Comparison of ENCODE assay signal across 14 mouse cellular contexts in genomic region chr6:108807446-108807845, GRCm38 (mm10). TPM values are rescaled to one million over a fixed set of nuclear protein-coding genes. Genes with fewer than 3 reads are reported as not detected.
DNase-seq lines count a peak whose midpoint lies in the region; ATAC-seq and TF ChIP-seq lines count a peak whose summit lies in the region.
"Had no signal": no experiment of that assay in that cellular context is flagged by ENCODE, and none has a peak within 500 bp of the region (broad histone marks: within the 10 kb centered on the region; RNA-seq: fewer than 3 reads in every experiment).

No protein-coding gene starts in this region.

- no peaks in the 10 kb centered on the region for H3K36me3 ChIP-seq in hindbrain, postnatal 0 days (ENCODE audit: insufficient read depth, low read length)
- H3K36me3 ChIP-seq in hindbrain, embryonic 13.5 days: no peaks in the 10 kb centered on the region
- H3K36me3 ChIP-seq in E14TG2a.4 (ENCODE audit: insufficient read depth, low read length): no peaks in the 10 kb centered on the region
- H3K36me3 ChIP-seq: liver, embryonic 15.5 days had no signal

- no peaks in the 10 kb centered on the region for H3K9me3 ChIP-seq in hindbrain, postnatal 0 days (ENCODE audit: low read length)
- H3K9me3 ChIP-seq in hindbrain, embryonic 13.5 days: no peaks in the 10 kb centered on the region
- H3K9me3 ChIP-seq in E14TG2a.4 (ENCODE audit: low read length): no peaks in the 10 kb centered on the region
- H3K9me3 ChIP-seq: liver, embryonic 15.5 days had no signal

- H3K4me3 ChIP-seq in hindbrain, postnatal 0 days (ENCODE audit: low read length): no peak overlapping the region
- H3K4me3 ChIP-seq in hindbrain, embryonic 13.5 days: no peak overlapping the region
- H3K4me3 ChIP-seq in E14TG2a.4 (replicated peaks; ENCODE audit: low read length): no peak overlapping the region
- H3K4me3 ChIP-seq: erythroblast, embryonic 14.5 days; liver, embryonic 15.5 days had no signal

- no peak overlapping the region for H3K4me2 ChIP-seq in hindbrain, postnatal 0 days (ENCODE audit: low read depth, low read length)
- no peak overlapping the region for H3K4me2 ChIP-seq in hindbrain, embryonic 13.5 days
- H3K4me2 ChIP-seq: liver, embryonic 15.5 days had no signal

- WGBS in hindbrain, postnatal 0 days: 76% methylated on average over 3 of the region's 3 CpGs
- 73% methylated on average over 3 of the region's 3 CpGs for WGBS in hindbrain, embryonic 13.5 days

- no peak overlapping the region for H3K9ac ChIP-seq in hindbrain, postnatal 0 days (replicated peaks; ENCODE audit: low read length)
- no peak overlapping the region for H3K9ac ChIP-seq in hindbrain, embryonic 13.5 days
- H3K9ac ChIP-seq: liver, embryonic 15.5 days had no signal

- H3K27me3 ChIP-seq in hindbrain, postnatal 0 days (ENCODE audit: insufficient read depth, low read length): no peaks in the 10 kb centered on the region
- H3K27me3 ChIP-seq in hindbrain, embryonic 13.5 days: no peaks in the 10 kb centered on the region
- no peaks in the 10 kb centered on the region for H3K27me3 ChIP-seq in E14TG2a.4 (ENCODE audit: insufficient read depth, low read length)
- H3K27me3 ChIP-seq: liver, embryonic 15.5 days had no signal

- no peak overlapping the region for H3K27ac ChIP-seq in hindbrain, postnatal 0 days
- H3K27ac ChIP-seq in hindbrain, embryonic 13.5 days: no peak overlapping the region
- H3K27ac ChIP-seq: liver, embryonic 15.5 days had no signal

- TF ChIP-seq CTCF in hindbrain, postnatal 0 days (IDR thresholded peaks at IDR 0.05; ENCODE audit: low read depth): peak; percentile 20; the same call in 1 of the 2 replicates
- TF ChIP-seq CTCF in E14TG2a.4 (conservative IDR thresholded peaks at IDR 0.05; ENCODE audit: low read length): peak; percentile 62

- H3K4me1 ChIP-seq in hindbrain, postnatal 0 days (ENCODE audit: insufficient read depth, low read length): peaks cover 10% of the 10 kb centered on the region
- peaks cover 18% of the 10 kb centered on the region for H3K4me1 ChIP-seq in hindbrain, embryonic 13.5 days (replicated peaks)
- H3K4me1 ChIP-seq in E14TG2a.4 (replicated peaks; ENCODE audit: low read depth, low read length): peaks cover 26% of the 10 kb centered on the region

- ATAC-seq in hindbrain, postnatal 0 days: no peak
- no peak for ATAC-seq in hindbrain, embryonic 13.5 days (ENCODE audit: low FRiP score)
- peak; percentile 26; the same call in 1 of the 2 replicates for ATAC-seq in neutrophil, adult 5-6 weeks (ENCODE audit: extremely low read depth, insufficient number of reproducible peaks, low FRiP score, poor library complexity, severe bottlenecking)
- ATAC-seq in frontal cortex, adult (ENCODE audit: low TSS enrichment): no peak
- ATAC-seq: activated CD4-positive, CD25-positive, alpha-beta regulatory T cell, adult 4 months; intestine, embryonic 16.5 days had no signal

- no peak for DNase-seq in hindbrain, postnatal 0 days (ENCODE audit: low spot score)
- DNase-seq in 416B (ENCODE audit: low read depth): peak; percentile 23
- DNase-seq in yolk sac, embryonic 10.5 days (ENCODE audit: low spot score): no peak
- no peak for DNase-seq in retina, postnatal 1 day
- DNase-seq: cerebellum, adult 11 months; heart, postnatal 36 days had no signal

RNA-seq across cellular contexts. Expression of gene Edem1, which starts 21.0 kb away (rescaled TPM):
- total RNA-seq in hindbrain, postnatal 0 days (2014; rRNA removed): 12.6 and 13.4 TPM in 2 replicates
- 4.9 and 5.0 TPM in 2 replicates for polyA plus RNA-seq in hindbrain, postnatal 0 days (2015; fragmentation: Nextera tagmentation; extraction: Ambion mirVana)
- polyA plus RNA-seq in hindbrain, embryonic 13.5 days (2015; fragmentation: Nextera tagmentation; extraction: Ambion mirVana): 6.0 and 6.5 TPM in 2 replicates
- 83.6 and 88.1 TPM in 2 replicates for total RNA-seq in neutrophil, adult 5-6 weeks (2017)

RNA-seq across cellular contexts. Expression of gene Arl8b, which starts 24.5 kb away (rescaled TPM):
- total RNA-seq in hindbrain, postnatal 0 days (2014; rRNA removed): 59.6 and 71.8 TPM in 2 replicates
- polyA plus RNA-seq in hindbrain, postnatal 0 days (2015; fragmentation: Nextera tagmentation; extraction: Ambion mirVana): 102 and 104 TPM in 2 replicates
- polyA plus RNA-seq in hindbrain, embryonic 13.5 days (2015; fragmentation: Nextera tagmentation; extraction: Ambion mirVana): 96.1 and 98.2 TPM in 2 replicates
- 28.7 and 36.4 TPM in 2 replicates for total RNA-seq in neutrophil, adult 5-6 weeks (2017)
